Mouse (Mus musculus): Measurements from ENCODE around the gene Pth. TPM values are rescaled to one million over a fixed set of nuclear protein-coding genes. Genes with fewer than 3 reads are reported as not detected.

Pth gene
- polyA plus RNA-seq (2014; fragmentation: Nextera tagmentation; extraction: Ambion mirVana) = 0.47 TPM in 1 of 2 replicates, not detected in the other

DNA sequence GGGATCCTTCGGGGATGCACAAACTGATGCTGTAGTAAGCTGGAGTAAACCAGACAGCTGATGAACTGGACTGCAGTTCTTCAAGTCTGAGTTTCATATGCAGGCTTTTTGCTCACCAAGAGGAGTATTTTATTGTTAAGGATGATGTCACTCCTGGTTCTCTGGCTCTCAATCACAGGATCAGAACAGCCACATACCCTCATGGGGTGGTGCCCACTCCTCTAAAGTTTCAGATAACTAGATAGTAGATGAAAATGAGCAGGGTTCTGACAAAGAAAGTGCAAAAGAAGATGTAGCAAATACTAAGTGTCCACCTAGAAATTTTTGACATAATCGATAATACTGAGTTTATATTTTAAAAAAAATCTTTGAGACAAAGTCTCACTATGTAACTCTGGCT lies at the start of gene Pth:
Gene Pth, minus strand, starts transcription at position 101 of the 400 bp plus-strand sequence.
- Histone ChIP-seq H3K4me2 (no peak within 1 kb of the TSS), H3K27me3 (ENCODE audit: control insufficient read depth, insufficient read depth, low read length) (no peaks in the 10 kb centered on the region), H3K27ac (ENCODE audit: low read depth, low read length) (no peak within 1 kb of the TSS), H3K9ac (ENCODE audit: low read depth, low read length) (no peak within 1 kb of the TSS), H3K36me3 (ENCODE audit: control insufficient read depth, insufficient read depth, low read length) (no peaks in the 10 kb centered on the region), H3K4me3 (ENCODE audit: low read depth, low read length) (no peak within 1 kb of the TSS), H3K4me1 (ENCODE audit: control insufficient read depth, insufficient read depth, low read length) (no peaks in the 10 kb centered on the region), H3K9me3 (replicated peaks; ENCODE audit: control insufficient read depth, low read length) (no peaks in the 10 kb centered on the region)
- 81% methylated on average over 2 of the region's 2 CpGs for WGBS (ENCODE audit: insufficient replicate concordance)
- no peak for ATAC-seq (replicated peaks; ENCODE audit: insufficient number of reproducible peaks, low FRiP score, low TSS enrichment)

DNA sequence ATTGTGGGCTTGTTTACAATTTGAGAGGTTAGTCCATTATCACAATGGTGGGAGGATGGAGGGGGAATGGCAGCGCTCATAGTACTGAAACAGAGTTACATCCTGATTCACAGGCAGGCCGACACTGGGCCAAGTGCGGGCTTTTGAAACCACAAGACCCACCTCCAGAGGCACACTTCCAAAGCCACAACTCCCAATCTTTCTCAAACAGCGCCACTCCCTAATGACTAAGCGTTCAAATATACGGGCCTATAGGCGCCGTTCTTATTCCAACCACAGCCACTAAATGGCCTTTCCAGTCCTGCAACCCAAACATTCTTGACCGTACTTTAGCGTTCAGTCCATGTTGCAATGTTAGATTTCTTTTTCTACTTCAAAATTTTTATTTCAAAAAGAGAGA lies 47.9 kb upstream of the Pth start:
- Histone ChIP-seq H3K4me3 (ENCODE audit: low read depth, low read length) (no peak overlapping the region), H3K27ac (ENCODE audit: low read depth, low read length) (no peak overlapping the region), H3K36me3 (ENCODE audit: control insufficient read depth, insufficient read depth, low read length) (no peaks in the 10 kb centered on the region), H3K9me3 (replicated peaks; ENCODE audit: control insufficient read depth, low read length) (no peaks in the 10 kb centered on the region), H3K4me2 (no peak overlapping the region), H3K9ac (ENCODE audit: low read depth, low read length) (no peak overlapping the region), H3K27me3 (ENCODE audit: control insufficient read depth, insufficient read depth, low read length) (no peaks in the 10 kb centered on the region), H3K4me1 (ENCODE audit: control insufficient read depth, insufficient read depth, low read length) (no peaks in the 10 kb centered on the region)
- 76% methylated on average over 10 of the region's 10 CpGs for WGBS (ENCODE audit: insufficient replicate concordance)
- ATAC-seq (replicated peaks; ENCODE audit: insufficient number of reproducible peaks, low FRiP score, low TSS enrichment) = no peak

DNA sequence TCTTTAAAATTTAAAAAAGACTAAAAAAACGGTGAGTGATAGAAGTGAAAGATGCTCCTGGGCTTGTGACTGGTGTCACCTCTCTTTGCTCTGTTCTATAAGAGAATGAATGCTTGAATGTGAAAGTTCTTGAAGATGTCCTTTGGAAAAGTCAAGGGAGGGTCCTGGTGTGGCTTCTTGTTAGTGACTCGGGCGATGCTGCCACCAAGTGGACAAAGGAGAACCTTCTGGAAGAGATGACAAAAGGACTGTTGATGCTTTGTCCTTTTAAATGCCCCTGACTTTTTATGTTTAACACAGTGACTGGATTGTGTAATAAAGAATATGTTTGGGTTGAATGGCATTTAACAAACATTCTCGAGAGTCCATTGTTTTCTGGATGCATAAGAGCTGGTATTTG lies 45.9 kb upstream of the Pth start:
- no peaks in the 10 kb centered on the region for H3K36me3 ChIP-seq (ENCODE audit: control insufficient read depth, insufficient read depth, low read length)
- H3K27me3 ChIP-seq (ENCODE audit: control insufficient read depth, insufficient read depth, low read length) = no peaks in the 10 kb centered on the region
- ATAC-seq (replicated peaks; ENCODE audit: insufficient number of reproducible peaks, low FRiP score, low TSS enrichment) = no peak
- no peaks in the 10 kb centered on the region for H3K9me3 ChIP-seq (replicated peaks; ENCODE audit: control insufficient read depth, low read length)
- no peaks in the 10 kb centered on the region for H3K4me1 ChIP-seq (ENCODE audit: control insufficient read depth, insufficient read depth, low read length)
- H3K27ac ChIP-seq (ENCODE audit: low read depth, low read length) = no peak overlapping the region
- H3K9ac ChIP-seq (ENCODE audit: low read depth, low read length) = no peak overlapping the region
- WGBS (ENCODE audit: insufficient replicate concordance) = 14% methylated on average over 4 of the region's 4 CpGs
- H3K4me3 ChIP-seq (ENCODE audit: low read depth, low read length) = no peak overlapping the region
- no peak overlapping the region for H3K4me2 ChIP-seq

DNA sequence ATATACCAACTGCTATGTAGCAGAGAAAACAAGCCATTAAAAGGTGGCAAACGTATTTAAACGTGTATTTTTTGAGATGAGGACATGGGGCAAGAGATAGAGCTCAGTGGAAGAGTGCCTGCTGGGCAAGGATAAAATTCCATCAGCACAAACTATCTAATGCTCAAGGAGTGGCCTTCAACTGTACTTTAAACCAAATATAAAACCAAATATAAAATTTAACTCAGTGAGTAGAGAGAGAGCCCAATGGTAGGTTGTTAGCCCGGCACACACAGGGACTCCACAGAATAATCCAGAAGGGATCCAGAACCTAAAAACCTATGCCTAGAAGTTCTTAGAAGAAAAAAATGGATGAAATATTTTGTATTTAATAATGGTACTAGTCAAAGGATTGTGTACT lies 45.1 kb upstream of the Pth start:
- no peak overlapping the region for H3K4me3 ChIP-seq (ENCODE audit: low read depth, low read length)
- H3K27ac ChIP-seq (ENCODE audit: low read depth, low read length) = no peak overlapping the region
- no peaks in the 10 kb centered on the region for H3K27me3 ChIP-seq (ENCODE audit: control insufficient read depth, insufficient read depth, low read length)
- H3K9me3 ChIP-seq (replicated peaks; ENCODE audit: control insufficient read depth, low read length) = no peaks in the 10 kb centered on the region
- WGBS (ENCODE audit: insufficient replicate concordance) = 69% methylated on average over 3 of the region's 3 CpGs
- H3K9ac ChIP-seq (ENCODE audit: low read depth, low read length) = no peak overlapping the region
- no peak for ATAC-seq (replicated peaks; ENCODE audit: insufficient number of reproducible peaks, low FRiP score, low TSS enrichment)
- no peaks in the 10 kb centered on the region for H3K36me3 ChIP-seq (ENCODE audit: control insufficient read depth, insufficient read depth, low read length)
- H3K4me2 ChIP-seq = no peak overlapping the region
- H3K4me1 ChIP-seq (ENCODE audit: control insufficient read depth, insufficient read depth, low read length) = no peaks in the 10 kb centered on the region

DNA sequence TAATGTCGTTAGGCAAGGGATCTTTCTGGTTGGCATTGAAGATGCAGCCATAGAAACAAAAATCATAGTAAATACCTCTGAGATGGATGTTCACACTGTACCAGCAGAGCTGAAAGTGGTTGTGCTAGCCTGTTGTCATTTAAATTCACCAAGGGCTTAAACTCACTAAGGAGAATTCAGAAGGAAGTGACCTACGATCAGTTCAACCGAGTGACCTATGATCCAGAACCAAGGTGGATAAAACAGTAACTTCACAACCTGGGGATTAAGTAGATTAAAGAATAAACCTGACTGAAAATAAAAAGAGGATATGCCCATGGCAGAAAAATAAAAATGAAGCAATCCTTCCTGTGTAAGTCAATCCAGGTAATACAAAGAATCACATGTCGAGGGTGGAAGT lies 44.5 kb upstream of the Pth start:
- H3K36me3 ChIP-seq (ENCODE audit: control insufficient read depth, insufficient read depth, low read length) = no peaks in the 10 kb centered on the region
- no peaks in the 10 kb centered on the region for H3K27me3 ChIP-seq (ENCODE audit: control insufficient read depth, insufficient read depth, low read length)
- H3K4me3 ChIP-seq (ENCODE audit: low read depth, low read length) = no peak overlapping the region
- H3K4me1 ChIP-seq (ENCODE audit: control insufficient read depth, insufficient read depth, low read length) = no peaks in the 10 kb centered on the region
- no peak overlapping the region for H3K9ac ChIP-seq (ENCODE audit: low read depth, low read length)
- no peaks in the 10 kb centered on the region for H3K9me3 ChIP-seq (replicated peaks; ENCODE audit: control insufficient read depth, low read length)
- WGBS (ENCODE audit: insufficient replicate concordance) = 81% methylated on average over 4 of the region's 4 CpGs
- no peak overlapping the region for H3K27ac ChIP-seq (ENCODE audit: low read depth, low read length)
- no peak overlapping the region for H3K4me2 ChIP-seq
- ATAC-seq (replicated peaks; ENCODE audit: insufficient number of reproducible peaks, low FRiP score, low TSS enrichment) = no peak

DNA sequence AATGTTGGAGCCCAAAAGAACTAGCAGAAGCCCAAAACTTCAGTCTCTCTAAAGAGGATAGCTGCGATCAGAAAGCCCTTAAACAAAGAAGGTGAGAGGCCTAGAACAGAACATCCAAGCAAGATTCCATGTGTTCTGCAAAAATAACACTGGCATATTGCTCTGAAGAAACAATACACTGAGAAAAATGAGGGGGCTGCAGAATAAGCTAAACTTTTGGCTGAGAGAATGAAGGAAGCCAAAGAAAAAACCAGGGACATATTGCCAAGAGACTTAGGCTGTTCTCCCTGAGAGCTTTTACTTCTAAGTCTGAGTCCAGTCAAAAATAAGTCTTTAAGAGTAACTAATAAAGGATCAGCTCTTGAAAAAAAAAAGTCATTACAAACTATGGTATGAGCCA lies 32.4 kb upstream of the Pth start:
- Histone ChIP-seq H3K4me1 (ENCODE audit: control insufficient read depth, insufficient read depth, low read length) (peaks cover 7% of the 10 kb centered on the region; the same call in 1 of the 2 replicates), H3K36me3 (ENCODE audit: control insufficient read depth, insufficient read depth, low read length) (no peaks in the 10 kb centered on the region), H3K9ac (ENCODE audit: low read depth, low read length) (no peak overlapping the region), H3K4me3 (ENCODE audit: low read depth, low read length) (no peak overlapping the region), H3K9me3 (replicated peaks; ENCODE audit: control insufficient read depth, low read length) (no peaks in the 10 kb centered on the region), H3K4me2 (no peak overlapping the region), H3K27ac (ENCODE audit: low read depth, low read length) (no peak overlapping the region), H3K27me3 (ENCODE audit: control insufficient read depth, insufficient read depth, low read length) (no peaks in the 10 kb centered on the region)
- WGBS (ENCODE audit: insufficient replicate concordance) = 89% methylated on average over 1 of the region's 1 CpGs
- no peak for ATAC-seq (replicated peaks; ENCODE audit: insufficient number of reproducible peaks, low FRiP score, low TSS enrichment)

DNA sequence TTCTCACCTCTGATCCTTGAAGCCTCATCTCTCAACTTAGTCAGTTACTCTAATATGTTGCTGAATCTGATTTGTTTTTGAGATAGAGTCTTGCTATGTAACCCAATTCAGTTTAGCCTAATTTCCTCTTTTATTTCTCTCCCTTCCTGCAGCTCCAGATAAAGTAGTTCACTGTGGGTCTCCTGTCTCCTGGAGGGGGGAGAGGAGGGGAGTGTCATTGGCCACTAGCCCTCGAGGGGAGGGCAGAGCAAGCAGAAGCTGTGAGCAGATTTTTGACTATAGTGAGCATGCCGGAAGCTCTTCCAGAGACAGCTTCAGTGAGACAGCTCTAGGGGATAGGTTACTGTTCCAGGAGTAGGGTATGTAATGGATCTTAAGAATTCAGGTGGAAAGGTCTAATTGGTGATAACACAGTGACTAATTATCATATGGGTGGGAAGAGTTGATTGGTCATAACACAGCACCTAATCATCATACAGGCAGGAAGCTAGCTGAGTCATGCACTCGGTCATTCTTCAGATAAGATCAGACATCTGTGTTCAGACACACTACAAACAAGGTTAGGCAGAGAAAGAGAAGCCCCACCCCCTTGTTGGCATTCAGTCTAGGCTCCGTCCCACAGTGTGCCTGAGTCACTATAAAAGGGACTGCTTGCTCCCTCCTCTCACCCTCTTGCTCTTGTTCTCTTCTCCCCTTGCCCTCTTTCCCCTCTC lies 30.9 kb upstream of the Pth start:
- Histone ChIP-seq H3K9ac (ENCODE audit: low read depth, low read length) (no peak overlapping the region), H3K4me1 (ENCODE audit: control insufficient read depth, insufficient read depth, low read length) (peaks cover 7% of the 10 kb centered on the region; the same call in 1 of the 2 replicates), H3K27me3 (ENCODE audit: control insufficient read depth, insufficient read depth, low read length) (no peaks in the 10 kb centered on the region), H3K4me3 (ENCODE audit: low read depth, low read length) (no peak overlapping the region), H3K27ac (ENCODE audit: low read depth, low read length) (no peak overlapping the region), H3K9me3 (replicated peaks; ENCODE audit: control insufficient read depth, low read length) (no peaks in the 10 kb centered on the region), H3K36me3 (ENCODE audit: control insufficient read depth, insufficient read depth, low read length) (no peaks in the 10 kb centered on the region), H3K4me2 (peak overlapping the region; percentile 20)
- 9% methylated on average over 4 of the region's 4 CpGs for WGBS (ENCODE audit: insufficient replicate concordance)
- peak; percentile 73; the same call in 1 of the 2 replicates for ATAC-seq (replicated peaks; ENCODE audit: insufficient number of reproducible peaks, low FRiP score, low TSS enrichment)

DNA sequence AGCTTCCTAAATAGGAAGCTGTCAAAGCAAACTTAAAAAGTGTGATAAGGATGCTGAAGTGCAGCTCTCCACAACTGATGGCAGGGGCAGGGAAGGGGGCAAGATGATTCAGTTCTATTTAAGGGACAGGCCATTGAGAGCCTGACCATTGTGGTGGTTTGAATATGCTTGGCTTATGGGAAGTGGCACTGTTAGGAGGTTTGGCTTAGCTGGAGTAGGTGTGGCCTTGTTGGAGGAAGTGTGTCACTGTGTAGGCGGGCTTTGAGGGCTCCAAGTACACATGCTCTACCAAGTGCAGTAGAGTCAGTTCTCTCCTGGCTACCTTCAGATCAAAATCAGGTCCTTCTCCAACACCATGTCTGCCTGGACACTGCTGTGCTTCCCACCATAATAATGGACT lies 28.2 kb upstream of the Pth start:
- no peak overlapping the region for H3K27ac ChIP-seq (ENCODE audit: low read depth, low read length)
- peaks cover 7% of the 10 kb centered on the region; the same call in 1 of the 2 replicates for H3K4me1 ChIP-seq (ENCODE audit: control insufficient read depth, insufficient read depth, low read length)
- no peaks in the 10 kb centered on the region for H3K27me3 ChIP-seq (ENCODE audit: control insufficient read depth, insufficient read depth, low read length)
- no peak for ATAC-seq (replicated peaks; ENCODE audit: insufficient number of reproducible peaks, low FRiP score, low TSS enrichment)
- 82% methylated on average over 1 of the region's 1 CpGs for WGBS (ENCODE audit: insufficient replicate concordance)
- H3K4me2 ChIP-seq = no peak overlapping the region
- no peaks in the 10 kb centered on the region for H3K36me3 ChIP-seq (ENCODE audit: control insufficient read depth, insufficient read depth, low read length)
- no peak overlapping the region for H3K9ac ChIP-seq (ENCODE audit: low read depth, low read length)
- H3K9me3 ChIP-seq (replicated peaks; ENCODE audit: control insufficient read depth, low read length) = no peaks in the 10 kb centered on the region
- no peak overlapping the region for H3K4me3 ChIP-seq (ENCODE audit: low read depth, low read length)

DNA sequence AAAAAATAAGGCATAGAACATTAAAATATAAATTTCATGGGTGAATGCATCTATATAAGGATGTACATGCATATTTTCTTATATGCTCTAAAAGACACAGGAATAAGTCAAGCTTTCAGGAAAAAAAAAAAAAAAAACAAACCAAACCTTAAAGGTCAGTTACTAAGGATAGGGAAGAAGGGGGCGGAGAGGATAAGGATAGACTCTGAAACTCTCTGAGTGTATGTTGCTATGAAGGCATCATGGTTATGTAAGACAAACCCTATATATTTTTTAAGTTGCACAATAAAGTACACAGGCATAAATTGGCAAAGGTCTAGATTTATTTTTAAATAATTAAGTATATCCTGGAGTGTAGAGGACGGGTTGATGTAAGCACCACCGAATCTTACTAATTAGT lies 26.9 kb upstream of the Pth start:
- 86% methylated on average over 3 of the region's 3 CpGs for WGBS (ENCODE audit: insufficient replicate concordance)
- H3K27ac ChIP-seq (ENCODE audit: low read depth, low read length) = no peak overlapping the region
- no peak for ATAC-seq (replicated peaks; ENCODE audit: insufficient number of reproducible peaks, low FRiP score, low TSS enrichment)

More for the DNA sequence above, 26.9 kb upstream of the Pth start:
- Histone ChIP-seq H3K9me3 (replicated peaks; ENCODE audit: control insufficient read depth, low read length) (no peaks in the 10 kb centered on the region), H3K4me2 (no peak overlapping the region), H3K36me3 (ENCODE audit: control insufficient read depth, insufficient read depth, low read length) (no peaks in the 10 kb centered on the region), H3K4me1 (ENCODE audit: control insufficient read depth, insufficient read depth, low read length) (peaks cover 7% of the 10 kb centered on the region; the same call in 1 of the 2 replicates), H3K9ac (ENCODE audit: low read depth, low read length) (no peak overlapping the region), H3K27me3 (ENCODE audit: control insufficient read depth, insufficient read depth, low read length) (no peaks in the 10 kb centered on the region), H3K4me3 (ENCODE audit: low read depth, low read length) (no peak overlapping the region)
